Mouse (Mus musculus): ENCODE results near the gene Ndufb8. TPM values are rescaled to one million over a fixed set of nuclear protein-coding genes. Genes with fewer than 3 reads are reported as not detected.

The Ndufb8 gene
- total and polyA plus RNA-seq, 2 experiments from 2014 or later: 560 to 841 TPM

DNA sequence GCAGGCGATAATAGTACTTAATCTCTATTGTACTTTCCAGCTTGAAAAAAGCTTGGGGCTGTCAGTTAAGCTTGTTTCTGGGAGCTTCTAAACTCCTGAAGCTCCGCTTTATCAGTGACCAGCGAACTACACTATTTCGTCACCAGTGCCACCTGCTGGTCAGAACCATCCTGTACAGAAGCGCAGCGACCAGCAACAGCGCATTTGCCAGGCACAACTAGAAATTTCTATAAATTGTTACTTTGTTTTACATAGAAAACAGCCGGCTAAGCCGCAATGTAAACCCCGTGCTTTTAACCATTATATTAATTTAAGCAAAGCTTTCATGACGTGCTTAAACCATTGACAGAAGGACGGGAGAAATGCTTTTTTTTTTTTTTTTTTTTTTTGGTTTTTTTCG is 10.5 kb downstream of the Ndufb8 start:
- no peak for ATAC-seq (ENCODE audit: low FRiP score)
- under 1% methylated on average over 13 of the region's 13 CpGs for WGBS

DNA sequence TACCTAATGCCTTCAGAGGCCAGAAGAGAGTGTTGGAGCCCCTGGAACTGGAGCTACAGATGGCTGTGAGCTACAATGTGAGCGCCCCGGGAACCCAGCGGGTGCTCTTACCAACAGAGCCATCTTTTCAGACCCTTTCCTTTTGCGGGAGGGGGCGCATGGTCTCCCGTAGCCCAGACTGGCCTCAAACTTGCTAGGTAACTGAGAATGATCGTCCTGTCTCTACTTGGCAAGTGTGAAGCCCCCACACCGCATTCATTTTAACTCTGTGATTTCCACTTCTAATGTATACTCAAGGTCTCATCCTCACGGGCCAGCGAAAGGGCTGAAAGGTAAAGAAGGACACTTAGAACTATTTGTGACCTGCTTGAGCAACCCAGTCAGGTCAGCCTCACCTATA is 10.9 kb downstream of the Ndufb8 start:
- peaks cover 8% of the 10 kb centered on the region; the same call in 1 of the 2 replicates for H3K36me3 ChIP-seq (ENCODE audit: insufficient read depth, low read length)
- H3K9ac ChIP-seq (replicated peaks; ENCODE audit: low read length, poor library complexity, severe bottlenecking): no peak overlapping the region
- no peak overlapping the region for H3K4me2 ChIP-seq (ENCODE audit: low read depth, low read length, poor library complexity, severe bottlenecking)
- no peak overlapping the region for H3K4me3 ChIP-seq (ENCODE audit: low read depth, low read length)
- no peak overlapping the region for H3K27ac ChIP-seq (ENCODE audit: low read depth, low read length)
- ATAC-seq (ENCODE audit: low FRiP score) (no peak), DNase-seq (ENCODE audit: low spot score) (no peak)
- 50% methylated on average over 10 of the region's 10 CpGs for WGBS
- H3K9me3 ChIP-seq (ENCODE audit: low read length): no peaks in the 10 kb centered on the region
- no peak for TF ChIP-seq CTCF (IDR thresholded peaks at IDR 0.05)
- H3K4me1 ChIP-seq (ENCODE audit: insufficient read depth, low read length): no peaks in the 10 kb centered on the region
- H3K27me3 ChIP-seq (ENCODE audit: insufficient read depth, low read length): peaks cover 16% of the 10 kb centered on the region; the same call in 1 of the 2 replicates

More for the DNA sequence above, 10.5 kb downstream of the Ndufb8 start:
- H3K9me3 ChIP-seq (ENCODE audit: low read length): no peaks in the 10 kb centered on the region
- no peak overlapping the region for H3K27ac ChIP-seq (ENCODE audit: low read depth, low read length)
- no peak overlapping the region for H3K9ac ChIP-seq (replicated peaks; ENCODE audit: low read length, poor library complexity, severe bottlenecking)
- TF ChIP-seq CTCF (IDR thresholded peaks at IDR 0.05): peak; percentile 83
- peak overlapping the region; percentile 42; the same call in 1 of the 2 replicates for H3K4me3 ChIP-seq (ENCODE audit: low read depth, low read length)
- peaks cover 12% of the 10 kb centered on the region for H3K36me3 ChIP-seq (ENCODE audit: insufficient read depth, low read length)
- no peaks in the 10 kb centered on the region for H3K4me1 ChIP-seq (ENCODE audit: insufficient read depth, low read length)
- H3K4me2 ChIP-seq (ENCODE audit: low read depth, low read length, poor library complexity, severe bottlenecking): peak overlapping the region; percentile 74; the same call in 1 of the 2 replicates
- H3K27me3 ChIP-seq (ENCODE audit: insufficient read depth, low read length): peaks cover 16% of the 10 kb centered on the region; the same call in 1 of the 2 replicates
- DNase-seq (ENCODE audit: low spot score): peak; percentile 91

DNA sequence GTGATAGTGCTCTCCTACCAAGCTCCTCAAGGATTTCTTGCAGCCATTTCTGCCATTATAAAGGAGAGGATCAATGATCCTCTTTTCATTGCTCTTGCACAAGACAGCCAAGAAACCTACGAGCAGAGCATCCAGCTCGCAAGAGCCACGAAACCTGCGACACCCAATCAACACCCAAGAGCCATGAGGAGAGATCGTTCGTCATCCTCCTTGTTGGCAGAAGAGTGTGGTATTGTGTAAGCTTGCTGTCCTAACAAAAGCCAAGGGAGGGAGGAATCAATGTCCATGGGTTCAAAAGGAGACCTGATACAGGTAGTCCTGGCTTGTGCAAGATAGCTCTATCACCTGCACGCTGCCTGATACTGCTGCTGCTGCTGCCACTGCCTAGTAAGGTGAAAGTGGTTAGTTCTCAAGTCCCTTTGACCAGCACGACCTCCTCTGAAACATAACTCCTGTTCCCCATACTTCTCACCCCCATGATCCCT is 12.5 kb downstream of the Ndufb8 start:
- ATAC-seq (ENCODE audit: low FRiP score): no peak

GRCm38 (mm10) chr19:44537416-44537815 is 17.8 kb downstream of the Ndufb8 start:
- ATAC-seq (ENCODE audit: low FRiP score) (no peak), DNase-seq (ENCODE audit: low spot score) (no peak)
- 87% methylated on average over 8 of the region's 8 CpGs for WGBS
- Histone ChIP-seq H3K36me3 (ENCODE audit: insufficient read depth, low read length) (no peaks in the 10 kb centered on the region), H3K4me2 (ENCODE audit: low read depth, low read length, poor library complexity, severe bottlenecking) (no peak overlapping the region), H3K27me3 (ENCODE audit: insufficient read depth, low read length) (peaks cover under 1% of the 10 kb centered on the region), H3K9me3 (ENCODE audit: low read length) (no peaks in the 10 kb centered on the region), H3K4me3 (ENCODE audit: low read depth, low read length) (no peak overlapping the region), H3K9ac (replicated peaks; ENCODE audit: low read length, poor library complexity, severe bottlenecking) (no peak overlapping the region), H3K4me1 (ENCODE audit: insufficient read depth, low read length) (no peaks in the 10 kb centered on the region), H3K27ac (ENCODE audit: low read depth, low read length) (no peak overlapping the region)
- no peak for TF ChIP-seq CTCF (IDR thresholded peaks at IDR 0.05)

More for the DNA sequence above, 12.5 kb downstream of the Ndufb8 start:
- Histone ChIP-seq H3K9me3 (ENCODE audit: low read length) (no peaks in the 10 kb centered on the region), H3K36me3 (ENCODE audit: insufficient read depth, low read length) (no peaks in the 10 kb centered on the region), H3K4me1 (ENCODE audit: insufficient read depth, low read length) (no peaks in the 10 kb centered on the region), H3K27ac (ENCODE audit: low read depth, low read length) (no peak overlapping the region), H3K4me3 (ENCODE audit: low read depth, low read length) (no peak overlapping the region), H3K4me2 (ENCODE audit: low read depth, low read length, poor library complexity, severe bottlenecking) (no peak overlapping the region), H3K9ac (replicated peaks; ENCODE audit: low read length, poor library complexity, severe bottlenecking) (no peak overlapping the region), H3K27me3 (ENCODE audit: insufficient read depth, low read length) (peaks cover 16% of the 10 kb centered on the region; the same call in 1 of the 2 replicates)
- TF ChIP-seq CTCF (IDR thresholded peaks at IDR 0.05): no peak
- 92% methylated on average over 8 of the region's 8 CpGs for WGBS
- no peak for DNase-seq (ENCODE audit: low spot score)

- no peaks in the 10 kb centered on the region for H3K9me3 ChIP-seq (ENCODE audit: low read length)
- H3K36me3 ChIP-seq (ENCODE audit: insufficient read depth, low read length): no peaks in the 10 kb centered on the region
- DNase-seq (ENCODE audit: low spot score) (peak; percentile 60), ATAC-seq (ENCODE audit: low FRiP score) (no peak)
- peaks cover 17% of the 10 kb centered on the region for H3K27me3 ChIP-seq (ENCODE audit: insufficient read depth, low read length)
- H3K9ac ChIP-seq (replicated peaks; ENCODE audit: low read length, poor library complexity, severe bottlenecking): no peak overlapping the region
- H3K4me2 ChIP-seq (ENCODE audit: low read depth, low read length, poor library complexity, severe bottlenecking): no peak overlapping the region
- no peak overlapping the region for H3K27ac ChIP-seq (ENCODE audit: low read depth, low read length)
- 30% methylated on average over 3 of the region's 3 CpGs for WGBS
- peak; percentile 79 for TF ChIP-seq CTCF (IDR thresholded peaks at IDR 0.05)
- no peak overlapping the region for H3K4me3 ChIP-seq (ENCODE audit: low read depth, low read length)
- H3K4me1 ChIP-seq (ENCODE audit: insufficient read depth, low read length): no peaks in the 10 kb centered on the region
Measured at GRCm38 (mm10) chr19:44535376-44535775, 19.9 kb downstream of the Ndufb8 start.

DNA sequence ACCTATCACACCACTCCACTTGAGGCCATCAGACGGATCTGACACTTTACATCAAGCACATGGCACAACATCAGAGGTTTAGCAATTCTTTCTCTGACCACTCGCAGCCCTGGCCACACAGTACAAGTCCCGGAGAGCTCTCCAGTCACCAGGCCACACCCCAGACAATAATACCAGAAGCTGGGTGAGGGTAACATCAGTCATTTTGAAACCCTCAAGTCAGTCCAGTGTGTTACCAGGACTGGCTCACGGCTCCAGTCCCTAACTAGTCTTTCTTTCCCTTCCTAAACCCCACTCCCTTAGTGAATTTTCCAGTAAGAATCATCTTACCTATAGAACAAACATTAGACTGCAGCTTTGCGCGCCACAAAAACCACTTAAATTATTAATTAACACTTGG is 25.2 kb downstream of the Ndufb8 start:
- no peak for ATAC-seq (ENCODE audit: low FRiP score)

More for the DNA sequence above, 25.2 kb downstream of the Ndufb8 start:
- Histone ChIP-seq H3K9me3 (ENCODE audit: low read length) (no peaks in the 10 kb centered on the region), H3K9ac (replicated peaks; ENCODE audit: low read length, poor library complexity, severe bottlenecking) (no peak overlapping the region), H3K27ac (ENCODE audit: low read depth, low read length) (no peak overlapping the region), H3K4me3 (ENCODE audit: low read depth, low read length) (no peak overlapping the region), H3K27me3 (ENCODE audit: insufficient read depth, low read length) (peaks cover 23% of the 10 kb centered on the region), H3K4me1 (ENCODE audit: insufficient read depth, low read length) (no peaks in the 10 kb centered on the region), H3K4me2 (ENCODE audit: low read depth, low read length, poor library complexity, severe bottlenecking) (no peak overlapping the region), H3K36me3 (ENCODE audit: insufficient read depth, low read length) (no peaks in the 10 kb centered on the region)
- 84% methylated on average over 6 of the region's 6 CpGs for WGBS
- TF ChIP-seq CTCF (IDR thresholded peaks at IDR 0.05): no peak
- no peak for DNase-seq (ENCODE audit: low spot score)

All from midbrain, postnatal 0 days (tissue).